Mouse (Mus musculus): ENCODE measurements around the gene Pla2g12b.

- no peak for TF ChIP-seq CTCF (IDR thresholded peaks at IDR 0.05; ENCODE audit: low read depth)
- TF ChIP-seq EP300 (IDR thresholded peaks at IDR 0.05; ENCODE audit: low read depth), result no peak
These were observed 51.2 kb downstream of the Pla2g12b start for GRCm38 (mm10) chr10:59454631-59455030.
